Mouse (Mus musculus) bone marrow, adult 2 months (tissue): ENCODE measurements around the gene Nrsn2. TPM values are rescaled to one million over a fixed set of nuclear protein-coding genes. Genes with fewer than 3 reads are reported as not detected.
A peak's percentile ranks its signal among the peaks of the same experiment; 100 is the strongest.

Source experiments
- H3K27ac ChIP-seq: fragments of 200-500 bp; 2 replicates; pipeline ENCODE4 v1.5.1; 2012; ENCODE audit warnings: low read depth, mild to moderate bottlenecking, control low read depth, inconsistent platforms, low read length; ENCODE audit not compliant: control insufficient read depth, poor library complexity, insufficient read depth
- H3K4me1 ChIP-seq: fragments of 200-500 bp; 2 replicates; pipeline ENCODE4 v1.6.1; 2011; ENCODE audit warnings: low read length; ENCODE audit not compliant: control insufficient read depth, insufficient read depth
- H3K4me3 ChIP-seq: fragments of 200-500 bp; replicated peaks from 2 replicates; pipeline ENCODE3; 2011; ENCODE audit warnings: mild to moderate bottlenecking, low read depth, low read length, control low read depth; ENCODE audit not compliant: control insufficient read depth
- CTCF ChIP-seq: fragments of 200-500 bp; IDR thresholded peaks from 2 replicates; pipeline ENCODE4 v1.5.1; 2011; ENCODE audit warnings: low read length, control low read depth; ENCODE audit not compliant: control insufficient read depth, insufficient read depth
- POLR2A ChIP-seq: fragments of 200-500 bp; IDR thresholded peaks from 2 replicates; pipeline ENCODE4 v1.6.1; 2011; ENCODE audit warnings: low read depth, mild to moderate bottlenecking, control low read depth, low read length, borderline replicate concordance; ENCODE audit not compliant: control insufficient read depth
- WGBS: fragments of 180-500 bp; shearing (Covaris S2); methylation state at CpG from one replicate; pipeline ENCODE4 v1.1.7; 2018; 5-methylcytosine and 5-hydroxymethylcytosine counted together
- polyA plus RNA-seq: library from polyadenylated mRNA; stranded (reverse); fragments of >200 nt; gene quantifications from 2 replicates; pipeline ENCODE4 v1.2.4, GENCODE M21; 2011; ENCODE audit warnings: low replicate concordance; ENCODE audit not compliant: missing spikeins, insufficient read depth, insufficient read length

The Nrsn2 gene
- polyA plus RNA-seq: not detected in 2 replicates

- no peak within 1 kb of the TSS for H3K4me3 ChIP-seq
- 27% methylated on average over 16 of the region's 16 CpGs for WGBS
- H3K27ac ChIP-seq: no peak within 1 kb of the TSS
- no peak for TF ChIP-seq POLR2A
- no peak for TF ChIP-seq CTCF
- no peaks in the 10 kb centered on the region; the same call in 1 of the 2 replicates for H3K4me1 ChIP-seq
Measured at GRCm38 (mm10) chr2:152376345-152376741, at the start of gene Nrsn2. Gene Nrsn2 (minus strand): TSS chr2:152376638.

GRCm38 (mm10) chr2:152415786-152416185 is 39.3 kb upstream of the Nrsn2 start:
- H3K4me3 ChIP-seq: no peak overlapping the region
- WGBS: 90% methylated on average over 3 of the region's 3 CpGs
- H3K27ac ChIP-seq: no peak overlapping the region
- TF ChIP-seq POLR2A: no peak
- TF ChIP-seq CTCF: no peak
- H3K4me1 ChIP-seq: no peaks in the 10 kb centered on the region

GRCm38 (mm10) chr2:152415287-152415686 is 38.8 kb upstream of the Nrsn2 start, which contains the start of gene 6820408C15Rik:
Gene 6820408C15Rik (plus strand): TSS chr2:152415587.
- H3K4me1 ChIP-seq: no peaks in the 10 kb centered on the region
- TF ChIP-seq CTCF (no peak), POLR2A (no peak)
- peak within 1 kb of the TSS; percentile 44; the same call in 1 of the 2 replicates for H3K27ac ChIP-seq
- 46% methylated on average over 4 of the region's 4 CpGs for WGBS
- H3K4me3 ChIP-seq: peak within 1 kb of the TSS; percentile 66

- WGBS: under 1% methylated on average over 65 of the region's 65 CpGs
- peak within 1 kb of the TSS; percentile 44; the same call in 1 of the 2 replicates for H3K27ac ChIP-seq
Measured at GRCm38 (mm10) chr2:152414591-152415165, 38.2 kb upstream of the Nrsn2 start, which contains the start of gene Zcchc3. Gene Zcchc3 (minus strand): TSS chr2:152415027.

GRCm38 (mm10) chr2:152413765-152414584 is 37.5 kb upstream of the Nrsn2 start:
- Histone ChIP-seq H3K27ac (peak overlapping the region; percentile 44; the same call in 1 of the 2 replicates), H3K4me3 (peak overlapping the region; percentile 66), H3K4me1 (no peaks in the 10 kb centered on the region)
- TF ChIP-seq CTCF (no peak), POLR2A (no peak)
- 10% methylated on average over 86 of the region's 86 CpGs for WGBS

More at GRCm38 (mm10) chr2:152414591-152415165, 38.2 kb upstream of the Nrsn2 start, which contains the start of gene Zcchc3:
- H3K4me1 ChIP-seq: no peaks in the 10 kb centered on the region
- TF ChIP-seq POLR2A (peak; percentile 79; the same call in 1 of the 2 replicates), CTCF (no peak)
- peak within 1 kb of the TSS; percentile 66 for H3K4me3 ChIP-seq

GRCm38 (mm10) chr2:152413158-152413764 is 36.8 kb upstream of the Nrsn2 start:
- Histone ChIP-seq H3K4me3 (peak overlapping the region; percentile 45), H3K4me1 (no peaks in the 10 kb centered on the region), H3K27ac (no peak overlapping the region; the same call in 1 of the 2 replicates)
- TF ChIP-seq POLR2A (no peak), CTCF (no peak)
- WGBS: 73% methylated on average over 21 of the region's 21 CpGs

GRCm38 (mm10) chr2:152412526-152413157 is 36.2 kb upstream of the Nrsn2 start:
- H3K27ac ChIP-seq: no peak overlapping the region
- no peak overlapping the region for H3K4me3 ChIP-seq
- no peak for TF ChIP-seq CTCF
- TF ChIP-seq POLR2A: no peak
- no peaks in the 10 kb centered on the region for H3K4me1 ChIP-seq
- 85% methylated on average over 15 of the region's 15 CpGs for WGBS
